Mouse (Mus musculus) stomach, postnatal 0 days (tissue): ENCODE data around the gene Pik3ip1.

Experiments
- CTCF ChIP-seq: IDR thresholded peaks from 2 replicates; pipeline ENCODE4 v1.5.1; 2016; ENCODE audit warnings: antibody characterized with exemption, low read depth, mild to moderate bottlenecking, moderate library complexity
- EP300 ChIP-seq: optimal IDR thresholded peaks from 2 replicates; pipeline ENCODE3; 2016; ENCODE audit warnings: antibody characterized with exemption

DNA sequence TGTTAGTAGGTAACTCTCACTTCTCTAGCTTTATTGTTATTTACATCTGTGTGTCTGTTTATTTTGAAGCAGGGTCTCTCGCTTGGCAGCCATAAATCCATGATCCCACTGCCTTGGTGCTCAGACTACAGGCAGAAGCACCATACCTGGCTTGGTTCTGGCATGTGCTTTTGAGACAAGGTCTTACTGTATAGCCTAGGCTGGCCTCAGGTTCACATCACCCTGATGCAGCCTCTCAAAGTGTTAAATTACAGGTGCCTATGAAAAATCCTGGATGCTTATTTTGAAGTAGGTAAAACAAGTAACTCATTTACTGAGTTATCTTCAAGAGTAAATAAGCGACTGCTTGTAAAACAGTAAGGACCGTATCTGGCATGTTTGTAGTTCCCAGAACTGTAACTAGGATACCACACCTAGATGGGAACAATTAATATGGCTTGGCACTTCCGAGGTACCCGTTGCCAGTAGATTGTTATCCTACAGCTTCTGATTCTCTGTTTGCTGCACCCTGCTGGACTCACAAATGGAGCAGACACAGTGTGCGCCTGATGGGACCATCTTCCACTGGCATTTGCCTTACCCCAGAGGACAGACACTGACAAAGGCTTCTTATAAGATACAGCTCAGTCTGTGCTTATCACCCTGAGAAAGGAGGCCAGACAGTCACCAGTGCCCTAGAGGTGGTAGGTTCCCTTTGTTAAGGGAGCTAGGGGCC, 57.4 kb downstream of the Pik3ip1 start:
- TF ChIP-seq CTCF: peak; percentile 37
- TF ChIP-seq EP300: no peak
